Mouse (Mus musculus) midbrain, embryonic 11.5 days (tissue): ENCODE measurements at regions not wholly inside any gene's neighbourhood (a gene's known extent, or its start where the extent isn't known, plus 50 kb on each side); places are given as distances from the start of the nearest gene placed in this dataset.

ENCODE experiments used
- ATAC-seq: fragments of 200-750 bp; cut with Nextera tagmentation; 2 replicates; pipeline ENCODE4 v1.8.0; 2017; ENCODE audit warnings: moderate TSS enrichment, moderate library complexity; ENCODE audit not compliant: low FRiP score
- DNase-seq: peaks from one replicate; pipeline ENCODE4 v3.0.0; 2015; ENCODE audit warnings: low spot score; ENCODE audit errors: missing footprints
- H3K27ac ChIP-seq: fragments of 300-500 bp; sonication (generic); 2 replicates; pipeline ENCODE4 v1.5.1; 2014; ENCODE audit warnings: low read depth, low read length
- H3K27me3 ChIP-seq: fragments of 300-500 bp; sonication (generic); 2 replicates; pipeline ENCODE4 v1.6.1; 2014; ENCODE audit warnings: mild to moderate bottlenecking, low read length, moderate library complexity, mixed read lengths; ENCODE audit not compliant: control insufficient read depth, insufficient read depth
- H3K36me3 ChIP-seq: fragments of 300-500 bp; sonication (generic); 2 replicates; pipeline ENCODE4 v1.6.1; 2014; ENCODE audit warnings: mild to moderate bottlenecking, low read length, moderate library complexity, mixed read lengths; ENCODE audit not compliant: control insufficient read depth, insufficient read depth
- H3K4me1 ChIP-seq: fragments of 300-500 bp; sonication (generic); 2 replicates; pipeline ENCODE4 v1.6.1; 2014; ENCODE audit warnings: low read length; ENCODE audit not compliant: control insufficient read depth, insufficient read depth
- H3K4me2 ChIP-seq: fragments of 300-500 bp; sonication (generic); 2 replicates; pipeline ENCODE4 v1.6.1; 2014; ENCODE audit warnings: mild to moderate bottlenecking, moderate library complexity
- H3K4me3 ChIP-seq: fragments of 300-500 bp; sonication (generic); 2 replicates; pipeline ENCODE4 v1.5.1; 2014; ENCODE audit warnings: low read depth, low read length
- H3K9ac ChIP-seq: fragments of 300-500 bp; sonication (generic); 2 replicates; pipeline ENCODE4 v1.6.1; 2014; ENCODE audit warnings: low read length
- H3K9me3 ChIP-seq: fragments of 300-500 bp; sonication (generic); 2 replicates; pipeline ENCODE4 v1.6.1; 2016; ENCODE audit warnings: low read length; ENCODE audit not compliant: control insufficient read depth
- WGBS: fragments of 180-500 bp; shearing (Covaris S2); extraction: QIAGEN DNeasy Blood & Tissue Kit; methylation state at CpG from one replicate; pipeline ENCODE4 v1.1.7; 2014; 5-methylcytosine and 5-hydroxymethylcytosine counted together

DNA sequence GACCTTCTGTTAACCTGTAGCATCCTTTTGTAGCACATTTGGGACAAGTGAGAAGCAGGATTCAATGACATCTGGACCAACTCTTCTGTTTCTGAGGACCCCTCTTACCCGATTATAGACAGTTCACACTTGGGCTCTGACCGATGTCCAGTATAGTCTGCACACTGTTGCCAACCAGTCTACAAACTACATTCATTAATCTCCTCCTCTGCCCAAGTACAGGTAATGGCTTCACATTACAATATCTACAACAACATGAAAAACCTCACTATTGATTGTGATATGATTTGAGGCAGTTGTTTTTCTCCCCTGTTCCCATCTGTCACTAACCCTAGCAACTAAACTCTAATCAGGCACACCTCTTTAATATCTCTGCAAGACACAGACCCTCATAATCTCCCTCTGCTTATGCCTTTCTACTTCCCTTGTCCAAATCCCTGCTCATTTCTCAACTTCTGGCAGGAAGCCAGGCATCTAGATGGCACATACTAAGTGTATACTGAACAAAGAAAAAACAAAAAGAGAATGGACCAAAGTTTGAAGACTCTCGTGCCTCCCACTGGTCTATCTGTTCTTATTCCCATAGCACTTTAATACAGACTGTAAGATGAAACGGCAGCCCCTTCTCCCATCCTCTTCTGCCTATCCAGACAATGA, 331.8 kb downstream of the Sorl1 start:
- no peak overlapping the region for H3K4me3 ChIP-seq
- H3K36me3 ChIP-seq, result no peaks in the 10 kb centered on the region
- H3K27me3 ChIP-seq, result no peaks in the 10 kb centered on the region
- no peak overlapping the region for H3K27ac ChIP-seq
- ATAC-seq (no peak), DNase-seq (peak; percentile 73)
- 85% methylated on average over 4 of the region's 4 CpGs for WGBS
- no peak overlapping the region for H3K4me2 ChIP-seq
- H3K4me1 ChIP-seq, result no peaks in the 10 kb centered on the region
- no peaks in the 10 kb centered on the region for H3K9me3 ChIP-seq
- H3K9ac ChIP-seq, result no peak overlapping the region

DNA sequence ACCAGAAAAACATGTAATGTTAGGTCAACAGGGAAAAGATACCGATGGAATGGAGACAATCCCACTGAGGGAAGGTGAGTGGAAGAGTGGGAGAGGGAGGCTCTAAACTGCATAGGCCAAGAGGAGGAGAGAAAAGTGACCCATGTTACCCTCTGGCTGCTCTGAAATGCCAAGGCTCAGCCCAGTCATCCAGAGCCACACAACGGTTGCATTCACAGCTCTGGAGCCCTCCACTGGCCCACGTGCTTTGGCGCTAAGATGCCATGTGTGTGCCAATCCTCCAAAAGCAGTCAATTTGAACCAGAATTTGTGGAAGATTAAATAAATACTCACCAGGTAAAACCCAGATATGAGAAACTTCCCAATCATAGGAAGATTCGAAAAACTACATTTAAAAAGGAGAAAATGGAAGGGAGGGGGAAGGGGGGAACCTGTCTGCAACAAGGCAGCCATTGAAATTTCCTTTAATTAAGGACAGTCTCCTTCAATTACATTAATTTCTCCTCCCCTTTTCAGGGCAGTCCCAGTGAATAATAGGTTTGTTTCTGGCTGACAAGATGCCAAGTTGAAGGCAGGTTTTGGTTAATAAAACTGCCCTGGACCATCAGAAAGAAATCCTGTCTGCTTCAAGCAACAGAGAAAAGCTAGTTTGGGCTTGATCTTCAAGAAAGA, 332.5 kb downstream of the Sorl1 start:
- ATAC-seq (no peak), DNase-seq (peak; percentile 75)
- no peak overlapping the region for H3K9ac ChIP-seq
- WGBS, result 90% methylated on average over 5 of the region's 5 CpGs
- H3K4me2 ChIP-seq, result no peak overlapping the region
- H3K27me3 ChIP-seq, result no peaks in the 10 kb centered on the region
- H3K27ac ChIP-seq, result no peak overlapping the region
- H3K4me3 ChIP-seq, result no peak overlapping the region
- no peaks in the 10 kb centered on the region for H3K36me3 ChIP-seq
- no peaks in the 10 kb centered on the region for H3K4me1 ChIP-seq
- no peaks in the 10 kb centered on the region for H3K9me3 ChIP-seq

DNA sequence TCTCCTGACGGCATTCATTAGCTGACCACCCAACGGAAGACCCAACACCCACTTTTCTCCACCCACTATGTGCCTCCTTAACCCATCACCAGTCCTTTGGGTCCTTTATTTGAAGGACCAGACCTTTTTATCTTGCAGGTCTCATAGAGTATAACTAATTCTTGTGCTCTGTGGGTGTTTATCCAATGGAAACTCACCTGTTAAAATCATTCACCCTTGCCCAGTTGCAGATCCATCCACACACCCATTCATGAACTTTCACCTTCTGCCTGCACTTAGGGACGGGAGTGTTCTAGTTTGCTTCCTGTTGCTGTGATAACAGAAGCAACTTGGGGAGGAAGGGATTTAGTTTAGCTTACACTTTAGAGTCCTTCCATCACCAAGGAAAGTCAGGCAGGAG, 339.0 kb downstream of the Sorl1 start:
- no peak overlapping the region for H3K4me2 ChIP-seq
- no peak for ATAC-seq
- H3K4me3 ChIP-seq, result no peak overlapping the region
- no peaks in the 10 kb centered on the region for H3K4me1 ChIP-seq
- no peaks in the 10 kb centered on the region for H3K36me3 ChIP-seq
- H3K27me3 ChIP-seq, result no peaks in the 10 kb centered on the region; the same call in 1 of the 2 replicates
- peaks cover 4% of the 10 kb centered on the region; the same call in 1 of the 2 replicates for H3K9me3 ChIP-seq
- peak; percentile 35 for DNase-seq
- WGBS, result 83% methylated on average over 3 of the region's 3 CpGs
- no peak overlapping the region for H3K9ac ChIP-seq
- H3K27ac ChIP-seq, result no peak overlapping the region

DNA sequence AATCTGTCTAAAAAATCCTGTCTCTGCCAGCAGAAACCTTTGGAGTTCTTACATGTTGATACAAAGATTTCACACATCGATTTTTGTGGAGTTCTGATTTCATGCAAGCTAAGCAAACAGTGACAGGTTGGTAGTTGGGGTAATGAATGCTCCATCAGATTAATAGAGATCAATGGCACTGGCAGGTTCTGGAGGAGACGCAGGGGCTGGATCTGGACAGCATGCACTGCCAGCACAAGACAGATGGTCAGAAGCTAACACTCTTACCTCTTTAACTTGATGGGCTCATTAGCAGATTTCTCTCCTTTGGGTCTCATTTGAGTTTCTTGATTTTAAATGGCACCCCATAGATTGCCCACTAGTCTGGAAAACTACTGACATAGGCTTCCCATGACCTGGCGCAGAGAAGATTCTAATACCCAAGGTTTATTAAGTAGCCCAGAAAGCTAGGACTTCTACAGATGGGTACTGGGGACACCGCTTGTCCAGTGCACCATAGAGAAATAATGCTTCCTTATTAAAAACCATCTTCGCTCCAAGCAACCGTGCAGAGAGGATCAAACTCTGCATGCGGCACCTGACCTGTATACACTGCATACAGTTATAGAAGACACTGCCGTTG, 351.7 kb downstream of the Sorl1 start:
- no peak overlapping the region for H3K4me3 ChIP-seq
- H3K9ac ChIP-seq, result no peak overlapping the region
- no peak overlapping the region for H3K27ac ChIP-seq
- no peaks in the 10 kb centered on the region for H3K4me1 ChIP-seq
- WGBS, result 93% methylated on average over 8 of the region's 8 CpGs
- H3K4me2 ChIP-seq, result no peak overlapping the region
- H3K27me3 ChIP-seq, result no peaks in the 10 kb centered on the region
- no peak for ATAC-seq
- no peaks in the 10 kb centered on the region for H3K36me3 ChIP-seq
- no peak for DNase-seq
- H3K9me3 ChIP-seq, result no peaks in the 10 kb centered on the region

DNA sequence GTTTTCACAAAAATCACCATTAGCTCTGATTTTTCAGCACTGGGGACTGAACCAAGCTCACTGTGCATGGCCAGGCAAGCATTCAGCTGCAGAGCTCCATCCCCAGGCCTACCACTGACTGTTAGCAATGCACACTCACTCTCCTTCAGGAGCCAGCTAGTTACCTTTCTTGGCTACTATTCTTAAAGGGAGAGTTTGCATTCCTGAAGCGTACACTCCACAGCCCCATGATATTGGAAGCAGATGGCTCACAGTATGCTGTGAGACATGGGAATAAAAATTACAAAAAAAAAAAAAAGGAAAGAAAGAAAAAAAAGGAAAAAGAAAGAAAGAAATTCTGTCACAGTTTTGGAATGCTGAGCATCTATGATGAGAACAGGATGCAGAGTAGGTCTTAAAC, 352.8 kb downstream of the Sorl1 start:
- H3K27me3 ChIP-seq, result no peaks in the 10 kb centered on the region
- no peak for ATAC-seq

DNA sequence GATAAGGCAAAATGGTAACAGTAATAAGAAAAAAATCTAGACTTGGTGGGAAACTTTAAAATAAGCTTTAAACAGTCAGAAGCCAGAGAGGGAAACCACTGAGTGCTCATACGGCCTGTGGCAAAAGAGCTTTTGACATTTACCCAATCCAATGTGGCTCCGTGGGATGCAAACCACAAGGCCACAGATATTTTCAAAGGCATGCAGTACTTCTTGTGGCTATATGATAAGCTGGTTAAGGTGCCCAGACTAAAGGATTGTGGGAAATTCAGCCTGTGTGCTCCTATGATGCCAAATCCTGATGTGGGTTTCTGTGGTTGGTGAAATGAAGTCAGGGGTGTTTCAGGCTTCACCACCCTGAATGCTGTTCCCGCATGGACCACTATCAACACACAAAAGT, 355.8 kb downstream of the Sorl1 start:
- no peak overlapping the region for H3K9ac ChIP-seq
- H3K4me3 ChIP-seq, result no peak overlapping the region
- H3K9me3 ChIP-seq, result no peaks in the 10 kb centered on the region
- no peak for ATAC-seq
- H3K4me2 ChIP-seq, result no peak overlapping the region
- no peaks in the 10 kb centered on the region for H3K27me3 ChIP-seq
- no peak overlapping the region for H3K27ac ChIP-seq
- no peaks in the 10 kb centered on the region for H3K36me3 ChIP-seq
- no peaks in the 10 kb centered on the region for H3K4me1 ChIP-seq
- no peak for DNase-seq
- 90% methylated on average over 3 of the region's 3 CpGs for WGBS

More for the DNA sequence above, 352.8 kb downstream of the Sorl1 start:
- Histone ChIP-seq H3K36me3 (no peaks in the 10 kb centered on the region), H3K27ac (no peak overlapping the region), H3K9me3 (no peaks in the 10 kb centered on the region), H3K4me3 (no peak overlapping the region), H3K4me2 (no peak overlapping the region), H3K9ac (no peak overlapping the region), H3K4me1 (no peaks in the 10 kb centered on the region)
- 80% methylated on average over 1 of the region's 1 CpGs for WGBS
- DNase-seq, result no peak

DNA sequence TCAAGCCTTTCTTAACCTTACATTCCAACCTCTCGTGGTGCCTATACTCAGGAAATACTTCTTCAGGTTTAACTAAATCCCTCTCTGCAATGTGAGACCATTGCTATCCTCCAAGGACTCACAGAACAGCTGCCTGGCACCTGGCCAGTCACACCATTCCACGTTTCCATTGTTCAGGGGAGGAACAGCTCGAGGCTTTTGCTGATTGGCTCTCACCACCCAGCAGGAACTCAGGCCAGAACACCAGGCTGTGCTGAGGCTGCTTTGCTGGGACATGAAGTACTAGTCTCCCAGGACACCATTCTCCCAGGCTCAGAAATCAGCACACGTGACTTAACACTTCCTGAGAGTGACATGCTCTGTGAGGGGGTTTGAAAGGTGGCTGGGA, 357.6 kb downstream of the Sorl1 start:
- Histone ChIP-seq H3K4me1 (no peaks in the 10 kb centered on the region), H3K27me3 (no peaks in the 10 kb centered on the region), H3K4me3 (no peak overlapping the region), H3K9ac (no peak overlapping the region), H3K4me2 (no peak overlapping the region), H3K27ac (no peak overlapping the region; the same call in 1 of the 2 replicates), H3K36me3 (no peaks in the 10 kb centered on the region), H3K9me3 (no peaks in the 10 kb centered on the region)
- WGBS, result 20% methylated on average over 4 of the region's 4 CpGs
- ATAC-seq, result no peak
- no peak for DNase-seq

DNA sequence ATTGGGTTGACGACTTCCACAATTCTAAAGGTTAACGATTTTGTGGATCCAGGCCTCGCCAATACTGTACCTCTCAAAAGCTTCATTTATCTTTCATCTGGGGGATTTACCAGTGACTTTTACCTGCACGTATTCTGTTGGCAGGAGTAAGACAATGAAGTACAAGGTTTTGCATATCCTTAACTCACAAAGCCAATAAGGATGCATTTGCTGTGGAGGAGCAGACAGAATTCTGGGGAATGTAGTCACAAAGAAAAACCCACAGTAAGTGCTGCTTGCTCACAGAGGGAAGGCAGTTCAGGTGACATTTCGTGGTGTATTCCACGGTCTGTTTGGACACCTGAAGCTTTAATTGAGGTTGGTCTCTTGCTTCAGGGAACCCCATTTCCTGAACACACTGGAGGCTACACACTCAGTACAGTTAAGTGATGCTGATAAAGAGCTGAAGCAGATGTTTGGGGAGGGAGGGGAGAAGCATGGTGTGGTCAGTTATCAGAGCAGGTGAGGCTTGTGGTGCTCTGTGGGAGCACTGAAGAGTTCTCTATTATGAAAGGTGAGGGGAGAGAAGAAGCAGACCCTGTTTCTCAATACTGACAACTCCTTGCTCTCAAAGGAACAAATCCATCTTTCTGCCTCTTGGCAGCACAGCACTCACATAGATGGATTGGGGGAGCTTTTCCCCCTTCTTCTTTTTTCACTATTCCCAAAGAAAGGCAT, 358.1 kb downstream of the Sorl1 start:
- H3K4me2 ChIP-seq, result no peak overlapping the region
- no peaks in the 10 kb centered on the region for H3K27me3 ChIP-seq
- no peaks in the 10 kb centered on the region for H3K36me3 ChIP-seq
- no peaks in the 10 kb centered on the region for H3K9me3 ChIP-seq
- DNase-seq (no peak), ATAC-seq (no peak)
- no peak overlapping the region for H3K9ac ChIP-seq
- no peak overlapping the region for H3K4me3 ChIP-seq
- WGBS, result 82% methylated on average over 6 of the region's 6 CpGs
- no peak overlapping the region; the same call in 1 of the 2 replicates for H3K27ac ChIP-seq
- no peaks in the 10 kb centered on the region for H3K4me1 ChIP-seq
